Mouse (Mus musculus) ovary, postnatal 14 days (tissue): ENCODE data around the gene Cldnd1.

ENCODE experiments used
- DNase-seq: peaks from one replicate; pipeline ENCODE4 v3.0.0; 2022; ENCODE audit warnings: low spot score

The Cldnd1 gene

DNA sequence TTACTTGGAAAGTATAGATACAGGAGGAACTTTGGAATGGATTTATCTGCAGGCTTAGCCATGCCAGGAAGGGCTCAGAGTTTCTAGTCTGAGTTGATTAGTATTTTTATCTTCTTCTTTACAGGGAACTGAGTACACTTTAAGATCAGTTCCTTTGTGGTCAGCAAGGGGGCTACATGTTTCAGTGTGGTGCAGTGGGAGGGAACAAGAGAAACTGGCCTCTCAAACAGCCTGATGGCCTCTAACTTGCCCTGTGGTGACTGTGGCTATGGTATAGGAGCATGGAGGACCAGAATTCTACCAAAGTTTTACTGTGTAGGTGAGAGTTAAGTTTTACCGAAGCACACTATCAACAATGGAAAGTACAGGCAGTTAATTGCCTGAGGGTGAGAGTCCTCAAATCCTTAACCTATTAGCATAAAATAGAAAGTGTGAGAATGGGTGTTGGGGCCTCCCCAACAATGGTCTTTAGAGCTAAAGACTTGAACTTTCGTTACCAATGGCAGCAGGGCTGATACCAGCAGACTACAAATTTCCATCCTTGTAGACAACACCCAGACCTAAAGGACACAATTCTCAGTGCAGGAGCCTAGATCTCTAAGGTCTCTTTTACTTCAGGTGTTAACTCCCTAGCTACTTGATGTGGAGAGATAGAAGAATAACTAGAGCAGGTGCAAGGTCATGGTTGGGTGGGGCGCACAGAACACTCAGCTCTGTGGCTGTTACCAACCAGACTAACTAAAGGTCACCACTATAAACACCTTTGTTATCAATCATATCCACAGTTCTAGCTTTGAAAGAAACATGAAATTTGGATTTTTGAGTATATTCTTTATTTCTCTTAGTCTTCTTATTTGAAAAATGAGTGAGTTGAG is 18.9 kb upstream of the Cldnd1 start:
- no peak for DNase-seq

DNA sequence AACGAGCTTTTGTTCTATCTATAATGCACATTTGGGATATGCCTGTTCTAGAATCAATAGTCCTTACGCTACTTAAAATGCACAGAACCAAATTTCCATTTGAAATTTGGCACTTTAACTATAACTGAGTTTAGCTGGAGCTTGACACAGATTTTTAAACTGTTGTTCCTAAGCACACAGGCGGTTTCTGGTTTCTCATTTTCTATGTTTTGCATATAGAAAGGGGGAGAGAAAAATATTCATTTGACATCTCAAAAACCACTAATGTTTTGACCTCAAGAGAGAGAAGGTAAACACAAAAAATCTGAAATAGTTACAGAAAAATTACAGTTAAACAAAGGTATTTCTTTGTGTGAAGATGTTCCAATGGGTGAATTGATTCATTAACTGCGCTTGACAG is 18.2 kb upstream of the Cldnd1 start:
- no peak for DNase-seq

- no peak for DNase-seq
These were observed 15.5 kb upstream of the Cldnd1 start for GRCm38 (mm10) chr16:58712221-58712620.

DNA sequence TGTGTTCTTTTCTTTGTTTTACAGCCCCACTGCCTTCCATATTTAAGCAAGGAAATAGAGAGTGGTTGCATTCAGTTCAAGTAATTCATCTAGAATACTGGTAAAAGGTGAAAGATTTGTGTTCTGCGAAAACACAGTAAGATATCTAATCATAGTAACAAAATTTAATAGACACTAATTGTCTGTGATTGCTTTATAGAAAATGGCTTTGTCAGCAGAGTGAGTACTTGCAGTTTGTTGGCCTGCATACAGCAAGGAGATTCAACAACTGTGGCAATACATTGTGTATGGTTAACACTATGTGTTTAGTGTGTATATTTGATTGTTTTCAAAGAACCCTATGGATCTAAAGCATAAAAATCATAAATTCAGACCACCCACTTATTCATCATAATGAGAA is 14.6 kb upstream of the Cldnd1 start:
- DNase-seq: no peak

DNA sequence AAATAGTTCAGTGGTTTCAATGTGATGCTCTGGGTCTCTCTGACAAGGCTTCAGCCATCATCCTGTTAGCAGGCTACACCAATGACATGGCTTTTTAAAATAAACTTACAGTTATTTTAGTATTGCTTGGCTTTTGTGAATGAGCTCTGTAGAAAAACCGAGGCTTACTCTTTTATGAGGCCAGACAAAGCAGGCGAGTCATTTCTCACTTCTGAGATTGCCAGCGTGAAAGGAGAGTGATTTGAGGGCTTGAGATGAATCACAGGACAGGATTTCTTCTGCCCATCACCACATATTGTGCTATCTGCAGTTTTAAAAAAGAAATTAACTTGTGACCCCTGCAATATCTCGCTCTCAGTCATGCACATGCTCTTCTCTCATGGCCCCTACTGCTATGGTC is 12.7 kb upstream of the Cldnd1 start:
- DNase-seq: no peak

GRCm38 (mm10) chr16:58718666-58719120 is 9.0 kb upstream of the Cldnd1 start, which contains the start of gene Gpr15:
Gene Gpr15, minus strand, starts transcription at chr16:58719070.
- DNase-seq: no peak

DNA sequence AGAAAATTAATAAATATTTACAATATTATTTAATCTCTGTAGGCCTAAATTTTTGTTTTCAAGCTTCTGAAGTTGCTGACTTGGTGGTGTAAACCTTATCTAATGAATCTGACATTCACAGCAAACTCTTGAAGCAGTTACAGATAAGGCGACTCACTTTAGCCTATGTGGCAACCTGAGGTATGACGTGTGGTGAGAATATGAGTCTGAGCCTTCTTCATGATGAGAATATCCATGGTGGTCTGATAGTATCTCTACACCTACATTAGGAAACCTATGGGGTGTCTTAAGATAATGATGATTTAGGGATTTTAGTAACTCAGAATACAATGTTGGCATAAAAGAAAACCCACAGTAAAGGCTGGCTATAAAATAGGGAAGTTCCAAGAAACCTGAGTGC is 5.4 kb upstream of the Cldnd1 start:
- DNase-seq: no peak

- DNase-seq: no peak
These were observed 832 bp upstream of the Cldnd1 start for GRCm38 (mm10) chr16:58726680-58727476.

DNA sequence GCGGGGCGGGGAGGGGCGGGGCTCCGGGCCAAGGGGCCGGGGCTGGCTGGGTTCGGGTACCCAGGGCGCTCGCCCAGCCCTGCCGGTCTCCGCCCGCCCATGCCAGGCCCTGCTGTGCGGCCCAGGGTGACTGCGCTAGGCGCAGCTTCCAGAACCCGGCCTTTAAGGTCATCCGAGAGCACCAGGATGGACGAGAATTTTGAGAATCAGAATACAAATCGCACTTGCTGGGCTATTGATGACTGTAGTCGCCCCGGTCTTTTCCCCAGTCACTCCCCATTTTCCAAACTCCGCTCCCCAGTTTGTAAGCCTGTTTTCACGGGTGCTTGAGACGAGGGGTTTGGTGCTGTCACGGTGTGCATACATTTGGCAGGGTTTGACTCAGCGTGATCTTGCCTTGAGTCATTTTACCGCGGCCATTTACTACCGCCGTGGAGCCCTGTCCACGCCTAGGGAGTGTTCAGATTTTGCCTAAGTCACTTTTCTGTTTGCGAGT is 514 bp downstream of the Cldnd1 start:
- DNase-seq: no peak

DNA sequence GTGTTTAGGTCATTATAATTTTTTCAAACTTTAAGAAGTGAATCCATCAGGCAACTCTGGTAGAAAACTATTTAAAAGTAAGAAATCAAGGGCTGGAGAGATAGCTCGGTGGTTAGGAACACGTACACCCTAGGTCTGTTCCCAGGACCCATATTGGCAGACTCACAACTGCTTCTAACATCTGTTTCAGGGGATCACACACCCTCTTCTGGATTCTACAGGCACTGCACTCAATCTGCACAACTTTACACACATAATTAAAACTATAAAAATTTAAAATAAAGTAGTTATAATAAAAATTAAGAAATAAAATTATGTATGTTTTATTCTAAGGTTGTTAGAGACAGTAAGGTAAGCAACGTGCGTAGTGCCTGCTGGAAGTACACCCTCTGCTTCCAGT is 10.5 kb downstream of the Cldnd1 start:
- DNase-seq: no peak

DNA sequence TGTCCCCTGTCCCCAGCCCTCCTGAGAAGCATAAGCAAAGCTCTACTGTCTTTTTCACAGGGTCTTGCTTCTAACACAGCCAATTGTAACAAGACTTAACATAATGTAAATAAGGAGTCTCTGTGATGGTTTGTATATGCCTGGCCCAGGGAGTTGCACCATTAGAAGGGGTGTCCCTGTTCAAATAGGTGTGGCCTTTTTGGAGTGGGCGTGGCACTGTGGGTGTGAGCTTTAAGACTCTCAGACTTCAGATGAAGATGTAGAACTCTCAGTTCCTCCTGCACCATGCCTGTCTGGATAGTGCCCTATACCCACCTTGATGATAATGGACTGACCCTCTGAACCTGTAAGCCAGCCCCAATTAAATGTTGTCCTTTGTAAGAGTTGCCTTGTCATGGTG is 11.1 kb downstream of the Cldnd1 start:
- DNase-seq: no peak

DNA sequence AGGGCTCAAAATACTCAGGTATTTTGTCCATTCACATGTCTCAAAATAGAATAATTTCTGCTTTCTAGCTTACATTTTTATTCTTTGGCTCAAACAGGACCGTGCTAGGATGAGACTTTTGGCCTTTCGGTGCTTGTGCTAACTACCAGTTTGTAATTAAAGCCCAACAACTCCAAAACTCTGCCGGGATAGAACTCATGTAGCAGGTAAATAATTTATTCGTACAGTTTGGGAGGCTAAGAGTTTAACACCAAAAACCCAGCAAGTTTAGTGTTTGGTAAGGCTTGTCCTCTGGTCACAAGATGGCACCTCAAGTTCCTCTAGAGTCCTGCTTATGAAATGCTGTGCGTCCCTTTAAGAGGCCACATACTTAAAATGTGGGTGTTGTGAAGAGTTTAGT is 13.0 kb downstream of the Cldnd1 start:
- no peak for DNase-seq

DNA sequence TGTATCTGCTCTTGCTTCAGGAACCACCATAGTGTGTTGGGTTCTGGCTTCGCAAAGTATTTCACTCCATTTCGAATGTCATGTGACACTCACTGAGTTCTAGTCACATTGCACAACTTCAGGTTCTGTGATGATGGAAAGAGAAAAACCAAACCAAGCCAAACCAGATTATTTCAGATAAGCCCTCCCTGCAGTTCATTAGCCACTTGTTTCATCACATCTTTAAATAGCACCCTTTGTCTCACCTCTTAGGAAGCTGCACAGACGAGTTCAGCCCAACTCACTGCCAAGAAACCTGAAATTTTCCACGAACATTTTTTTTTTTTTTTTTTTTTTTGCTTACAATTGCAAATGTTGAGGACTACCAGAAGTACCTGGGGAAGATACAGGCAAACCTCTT is 19.0 kb downstream of the Cldnd1 start:
- DNase-seq: no peak

GRCm38 (mm10) chr16:58751314-58751713 is 23.6 kb downstream of the Cldnd1 start:
- no peak for DNase-seq

DNA sequence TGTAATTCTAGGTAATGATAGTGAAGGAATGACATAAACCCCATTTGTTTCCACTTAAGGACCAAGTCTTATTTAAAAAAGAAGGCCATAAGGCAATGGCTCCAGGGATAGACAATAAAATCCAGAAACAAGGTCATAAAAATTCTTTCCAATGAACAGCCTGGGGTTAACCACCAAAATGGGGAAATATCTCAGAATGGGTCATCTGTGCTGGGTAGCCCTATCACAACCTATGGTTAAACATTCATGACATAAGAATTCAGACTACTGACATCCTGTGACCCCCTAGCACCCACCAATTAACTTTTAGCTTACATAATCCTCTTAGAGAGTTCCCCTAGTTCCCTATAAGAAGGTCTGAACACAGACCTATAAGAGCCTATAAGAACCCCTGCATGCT is 28.5 kb downstream of the Cldnd1 start:
- DNase-seq: no peak

DNA sequence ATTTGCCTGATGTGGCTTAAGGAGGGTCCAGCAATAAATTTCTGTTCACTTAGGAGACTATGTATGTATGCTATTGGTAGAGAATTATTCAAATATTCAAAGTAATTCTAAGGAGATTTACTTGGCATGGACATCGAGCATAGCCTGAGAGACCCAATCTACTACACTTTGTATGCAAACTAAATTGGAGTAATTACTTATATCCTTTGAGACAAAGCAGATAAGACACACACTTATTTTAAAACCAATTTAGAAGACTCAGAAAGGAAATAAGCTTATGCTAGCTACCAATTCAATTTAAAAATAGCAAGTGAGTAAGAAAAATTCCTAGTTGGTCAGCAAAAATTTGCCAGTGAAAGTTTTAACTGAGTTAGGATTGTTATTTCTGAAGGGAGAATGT is 35.4 kb downstream of the Cldnd1 start, which contains the start of gene Olfr172:
Gene Olfr172, minus strand, starts transcription at position 101 of the 400 bp plus-strand sequence.
- no peak for DNase-seq
